Mouse (Mus musculus) adrenal gland, adult (tissue): Measurements from ENCODE around the gene Vps37b.

Experiments used
- DNase-seq, 2 experiments: peaks; one replicate each; pipeline ENCODE4 v3.0.0; 2022 to 2023; ENCODE audit warnings: low spot score in 1 of 2; ENCODE audit not compliant: inconsistent age in 2 of 2

Vps37b gene

DNA sequence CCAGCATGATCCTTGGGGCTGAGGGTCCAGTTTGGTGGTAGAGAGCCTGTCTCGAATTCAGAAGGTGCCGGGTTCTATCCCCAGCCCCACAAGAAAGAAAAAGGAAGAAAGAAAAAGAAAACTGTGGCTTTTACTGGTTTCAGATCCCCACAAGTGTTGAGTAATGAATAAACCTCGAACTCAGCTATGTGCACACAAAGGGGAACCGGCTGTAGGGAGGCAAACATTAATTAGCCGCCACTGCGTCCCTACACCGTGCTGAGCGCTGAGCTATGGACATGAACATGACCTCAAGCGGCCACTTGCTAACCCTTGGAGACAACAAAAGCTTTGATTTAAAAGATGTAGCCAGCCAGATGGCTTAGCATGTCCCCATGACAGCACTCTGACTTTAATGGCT, 6.9 kb downstream of the Vps37b start:
- no peak for DNase-seq

DNA sequence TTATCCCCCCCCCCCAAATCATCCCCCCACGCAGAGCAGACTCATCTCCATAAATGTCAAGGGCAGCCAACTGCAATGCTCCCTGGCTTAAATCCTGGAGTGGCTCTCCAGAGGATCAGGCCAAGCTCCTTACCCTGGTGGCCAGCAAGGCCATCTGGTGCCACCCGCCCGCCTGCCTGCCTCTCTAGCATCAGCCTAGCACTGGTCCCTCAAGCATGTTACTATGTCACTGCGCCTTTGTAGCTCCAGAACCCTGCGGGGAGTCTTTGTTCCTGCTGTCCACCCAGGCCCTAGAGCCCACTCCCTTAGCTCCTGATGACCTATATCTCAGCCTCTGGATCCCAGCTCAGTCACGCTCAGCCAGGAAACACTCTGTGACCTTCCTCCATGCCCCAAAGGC, 7.4 kb downstream of the Vps37b start:
- DNase-seq = peak; percentile 89 to 92

DNA sequence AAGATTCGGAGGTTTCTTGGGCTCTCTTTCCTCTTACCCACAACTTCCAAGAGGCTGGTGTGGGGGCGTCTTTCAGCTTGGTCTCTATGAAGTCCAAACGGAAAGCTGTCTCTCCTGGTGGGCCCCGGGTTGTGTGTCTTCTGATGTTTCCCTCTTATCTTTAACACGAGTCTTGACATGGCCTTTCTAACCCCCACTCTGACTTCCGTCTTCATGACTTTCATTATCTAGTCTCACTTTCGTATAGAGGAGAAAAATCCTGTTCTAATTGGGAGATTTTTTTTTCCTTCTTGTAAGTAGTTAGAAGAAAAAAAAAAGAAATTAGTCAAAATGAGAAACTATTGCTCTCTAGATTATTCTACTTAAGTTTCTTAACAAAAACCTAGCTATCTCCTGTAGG, 9.7 kb downstream of the Vps37b start:
- no peak for DNase-seq

DNA sequence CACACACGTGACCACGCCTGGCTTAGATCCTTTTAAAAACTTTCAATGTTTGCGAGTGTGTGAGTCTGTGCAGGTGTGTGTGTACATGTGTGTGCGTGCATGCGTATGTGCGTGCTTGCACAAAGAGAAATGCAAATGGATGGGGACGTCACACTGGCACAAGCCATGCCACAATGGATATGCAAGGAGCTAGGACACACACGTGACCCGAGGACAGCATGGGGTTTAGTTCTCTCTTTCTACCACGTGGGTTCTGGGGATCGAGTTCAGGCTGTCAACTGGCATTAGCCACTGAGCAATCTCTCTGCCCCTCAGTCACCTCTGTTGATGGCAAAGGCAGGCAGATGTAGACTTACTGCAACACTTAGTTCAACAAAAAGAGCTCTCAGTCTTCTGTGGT, 10.4 kb downstream of the Vps37b start:
- DNase-seq = no peak

DNA sequence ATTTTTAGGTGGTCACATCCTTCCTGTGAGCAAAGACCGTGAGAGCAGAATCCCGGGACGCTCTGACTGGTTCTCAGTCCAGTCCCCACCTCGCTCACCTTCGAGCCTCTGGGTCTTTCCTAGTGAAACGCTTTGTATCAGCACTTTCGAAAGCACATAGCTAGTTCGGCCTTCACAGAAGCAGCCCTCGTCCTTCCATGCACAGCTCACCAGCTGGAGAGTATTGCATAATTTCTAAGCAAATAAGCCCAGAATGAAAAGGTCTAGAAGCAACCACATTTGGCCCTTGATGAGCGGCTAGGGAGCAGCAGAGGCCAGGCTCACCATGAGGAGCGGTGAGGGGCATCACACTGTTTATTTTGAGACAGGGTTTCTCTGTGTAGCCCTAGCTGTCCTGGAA, 10.9 kb downstream of the Vps37b start:
- peak; percentile 75 to 90 for DNase-seq

DNA sequence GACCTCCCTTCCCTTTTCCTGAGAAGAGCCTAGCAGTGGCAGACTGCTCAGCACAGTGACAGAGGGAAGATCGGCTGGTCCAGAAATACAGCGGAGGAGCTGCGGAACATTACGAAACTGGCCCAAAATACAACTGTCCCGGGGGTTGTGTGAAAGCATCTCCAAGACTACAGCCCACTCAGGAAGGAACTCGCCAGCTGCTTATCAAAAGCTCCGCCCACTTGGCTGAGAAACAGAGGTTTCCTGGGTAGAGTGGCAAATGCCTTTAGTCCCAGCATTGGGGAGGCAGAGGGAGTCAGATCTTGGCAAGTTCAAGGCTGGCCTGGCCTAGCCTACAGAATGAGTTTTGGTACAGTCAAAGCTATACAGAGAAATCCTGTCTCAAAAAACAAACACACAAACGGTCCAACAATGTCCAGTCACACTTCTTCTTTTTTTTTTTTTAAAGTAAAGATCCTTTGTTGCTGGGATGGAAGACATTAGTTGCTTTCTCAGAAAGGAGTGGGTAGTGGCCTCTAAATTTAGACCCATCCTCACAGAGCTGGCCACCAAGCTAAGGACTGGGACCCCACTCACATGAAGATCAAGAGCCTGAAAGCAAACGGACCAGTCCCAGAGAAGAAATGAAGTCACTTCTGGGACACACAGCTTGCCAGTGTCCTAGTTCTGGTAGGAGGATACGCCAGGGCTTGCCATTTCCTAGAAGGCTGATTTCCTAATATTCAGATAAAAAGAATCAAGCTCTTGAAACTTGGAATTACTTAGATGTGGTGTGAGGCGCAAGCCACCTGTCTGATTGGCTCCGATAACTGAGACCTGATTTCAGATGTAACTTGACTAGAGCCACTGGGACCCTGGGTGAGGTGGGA, 12.5 kb downstream of the Vps37b start:
- DNase-seq = peak; percentile 88 to 95

DNA sequence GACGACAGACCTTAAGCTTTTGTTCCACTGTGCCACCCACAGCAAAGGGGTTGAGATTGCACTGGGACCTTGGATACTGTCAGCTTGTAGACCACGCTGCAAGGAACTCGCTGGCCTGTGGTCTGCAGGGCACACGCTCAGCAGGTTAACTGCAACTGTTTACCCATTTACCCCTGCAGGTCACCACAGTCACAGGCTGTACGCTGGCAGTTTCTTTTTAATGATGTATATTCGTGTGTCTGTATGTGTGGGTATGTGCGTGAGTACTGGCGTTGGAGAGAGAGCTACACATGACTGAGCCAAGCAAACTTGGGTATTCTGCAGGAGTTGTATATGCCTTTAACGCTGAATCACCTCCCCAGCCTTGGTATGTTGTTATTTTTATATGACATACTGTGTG, 13.4 kb downstream of the Vps37b start:
- peak in 1 of 2 experiments; percentile 71 for DNase-seq

DNA sequence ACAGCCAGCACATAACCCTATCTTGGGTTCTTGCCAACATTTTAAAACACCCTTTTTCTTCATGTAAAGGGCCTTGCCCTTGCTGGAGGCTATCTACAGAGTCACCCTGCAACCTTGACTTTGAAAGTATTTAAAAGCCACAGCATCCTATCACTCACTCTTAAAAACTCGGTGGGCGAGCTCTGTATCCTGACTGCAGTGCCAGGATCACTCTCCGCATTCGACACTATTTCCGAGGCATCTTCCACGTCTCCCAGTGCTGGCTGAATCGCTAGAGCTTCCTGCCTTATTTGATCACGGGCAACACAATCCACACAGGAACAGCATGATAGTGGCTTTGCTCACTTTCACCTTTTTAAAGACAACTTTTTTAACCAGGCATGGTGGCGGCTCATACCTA, 14.1 kb downstream of the Vps37b start:
- DNase-seq = peak in 1 of 2 experiments; percentile 79

DNA sequence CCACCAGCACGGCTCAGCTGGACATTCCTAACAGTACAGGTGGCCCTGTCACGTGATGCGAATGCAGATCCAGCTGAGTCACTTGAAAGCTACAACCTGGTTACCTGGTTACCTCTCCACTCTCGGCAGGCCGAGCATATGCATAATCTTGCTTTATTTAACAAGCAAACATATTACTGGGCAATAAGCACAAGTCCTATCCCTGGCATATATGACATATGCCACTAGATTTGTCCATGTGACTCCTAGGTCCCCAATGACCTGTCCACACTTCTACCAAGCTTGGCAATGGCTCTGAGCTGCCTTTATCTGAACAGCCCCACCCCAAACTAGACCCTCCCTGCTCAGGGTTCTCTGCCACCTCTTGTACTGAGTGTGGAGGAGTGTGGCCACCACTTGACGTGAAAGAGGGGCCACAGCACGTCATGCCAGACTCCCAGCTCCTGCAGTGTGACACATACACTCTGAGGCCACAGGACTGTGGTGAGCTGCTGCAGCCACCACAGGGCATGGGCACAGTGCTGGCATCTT, 15.7 kb downstream of the Vps37b start:
- peak in 1 of 2 experiments; percentile 67 for DNase-seq

DNA sequence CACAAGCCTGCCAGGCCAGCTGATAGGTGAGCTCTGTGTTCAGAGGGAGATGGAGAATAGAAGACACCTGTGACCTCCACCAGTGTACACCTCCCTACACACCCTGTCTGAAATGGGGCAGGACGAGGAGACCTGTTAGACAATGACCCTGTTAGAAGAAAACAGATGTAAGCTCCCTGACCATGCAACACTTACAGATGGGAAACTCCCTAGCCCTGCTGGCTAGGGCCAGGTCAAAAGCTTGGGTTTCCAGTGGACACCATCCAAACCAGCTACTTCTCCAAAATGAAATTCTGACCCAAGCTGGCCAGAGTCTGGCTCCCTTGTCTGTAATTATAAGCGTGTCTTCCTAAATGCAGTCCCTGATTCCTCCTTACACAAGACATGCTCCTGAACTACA, 16.3 kb downstream of the Vps37b start:
- peak in 1 of 2 experiments; percentile 67 for DNase-seq

DNA sequence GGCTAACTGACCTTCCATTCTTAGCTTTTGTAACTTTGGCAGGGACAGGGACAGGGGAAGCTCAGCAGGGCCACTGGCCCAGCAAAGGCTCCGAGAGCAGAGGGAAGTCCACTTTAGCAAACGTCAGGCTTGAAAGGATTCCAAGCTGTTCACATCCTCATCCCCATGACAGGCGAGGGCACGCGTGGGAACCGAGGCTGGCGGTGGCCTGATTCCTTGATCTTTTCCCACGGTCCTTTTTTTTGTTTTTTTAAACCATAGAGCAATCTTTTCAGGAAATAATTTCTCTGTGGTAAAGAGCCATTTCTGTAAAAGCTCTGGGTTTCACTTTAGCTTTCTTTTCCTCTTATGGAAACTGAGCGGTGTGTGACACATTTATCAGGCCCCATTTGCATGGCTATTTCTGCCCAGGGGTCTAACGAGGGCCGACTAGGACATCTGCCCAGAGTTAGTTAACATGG, 17.2 kb downstream of the Vps37b start:
- peak; percentile 73 to 87 for DNase-seq

DNA sequence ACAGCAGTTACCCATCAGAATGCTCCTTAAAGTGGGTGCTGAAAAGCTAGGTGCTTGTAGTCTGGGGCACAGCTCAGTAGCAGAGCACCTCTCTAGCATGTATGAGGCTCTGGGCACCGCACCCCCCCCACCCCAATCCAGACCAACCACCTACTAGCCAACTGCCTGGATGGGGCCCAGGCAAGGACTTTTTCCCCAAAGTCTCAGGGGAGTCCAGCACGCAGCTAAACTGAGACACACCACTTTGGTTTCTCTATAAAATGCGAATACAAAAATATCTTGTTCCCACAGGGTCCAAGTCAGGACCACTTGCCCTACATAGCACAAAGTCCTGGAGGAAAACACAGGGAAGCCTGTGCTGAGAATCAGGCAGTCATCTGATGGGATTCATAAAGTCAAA, 17.9 kb downstream of the Vps37b start:
- DNase-seq = no peak

DNA sequence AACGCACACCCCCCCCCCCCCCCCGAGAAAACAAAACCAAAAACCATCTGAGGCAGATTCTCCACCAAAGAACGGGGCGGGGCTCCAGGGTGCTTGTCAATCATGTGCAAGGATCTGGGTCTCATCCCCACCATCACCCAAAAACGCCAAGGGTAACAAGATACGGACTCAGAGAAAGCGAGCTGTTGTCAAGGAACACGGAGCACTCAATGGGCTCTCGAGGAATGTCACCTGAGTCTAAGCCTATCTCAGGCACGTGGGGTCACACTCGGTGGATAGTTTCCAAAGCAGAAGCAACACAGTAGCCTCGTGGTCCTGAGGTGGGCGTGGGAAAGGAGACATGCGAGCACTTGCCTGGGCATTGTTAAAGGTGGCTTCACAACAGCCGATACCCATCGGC, 18.3 kb downstream of the Vps37b start:
- peak in 1 of 2 experiments; percentile 47 for DNase-seq

DNA sequence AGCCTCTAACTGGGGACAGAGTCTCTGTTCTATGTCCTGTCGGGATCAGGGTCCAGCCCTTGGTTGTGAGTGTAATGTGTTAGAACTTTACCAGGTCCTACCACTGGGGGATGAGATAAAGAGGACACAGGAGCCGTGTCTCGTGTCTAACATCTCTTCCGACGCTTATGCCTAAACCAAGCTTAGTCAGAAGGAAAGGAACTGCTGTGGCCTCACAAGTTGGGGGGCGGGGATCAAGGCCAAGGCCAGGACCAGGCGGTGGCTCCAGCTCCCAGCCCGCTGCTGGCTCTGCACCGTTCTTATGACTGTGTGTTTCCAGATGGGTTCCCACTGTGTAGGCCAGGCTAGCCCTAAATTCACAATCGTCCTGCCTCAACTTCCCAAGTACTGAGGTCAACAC, 19.2 kb downstream of the Vps37b start:
- peak; percentile 83 to 88 for DNase-seq

DNA sequence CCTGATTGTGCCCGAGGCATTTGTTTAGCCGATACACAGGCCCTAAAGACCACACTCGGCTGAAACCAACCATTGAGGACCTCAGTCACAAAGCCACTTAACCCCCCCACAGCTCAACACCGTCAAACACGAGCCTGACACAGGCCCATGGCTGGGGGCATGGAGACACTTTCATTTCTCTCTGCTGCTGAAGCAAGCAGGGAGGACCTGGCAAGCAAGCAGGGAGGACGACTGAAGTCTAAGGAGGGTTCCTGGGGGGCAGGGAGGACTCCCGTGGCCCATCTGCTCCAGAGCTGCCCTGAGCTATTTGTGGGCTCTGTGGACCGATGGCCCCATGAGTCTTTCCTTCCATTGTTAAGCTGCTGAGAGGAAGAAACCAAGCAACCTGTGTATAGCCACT, 20.1 kb downstream of the Vps37b start:
- DNase-seq = peak in 1 of 2 experiments; percentile 74

DNA sequence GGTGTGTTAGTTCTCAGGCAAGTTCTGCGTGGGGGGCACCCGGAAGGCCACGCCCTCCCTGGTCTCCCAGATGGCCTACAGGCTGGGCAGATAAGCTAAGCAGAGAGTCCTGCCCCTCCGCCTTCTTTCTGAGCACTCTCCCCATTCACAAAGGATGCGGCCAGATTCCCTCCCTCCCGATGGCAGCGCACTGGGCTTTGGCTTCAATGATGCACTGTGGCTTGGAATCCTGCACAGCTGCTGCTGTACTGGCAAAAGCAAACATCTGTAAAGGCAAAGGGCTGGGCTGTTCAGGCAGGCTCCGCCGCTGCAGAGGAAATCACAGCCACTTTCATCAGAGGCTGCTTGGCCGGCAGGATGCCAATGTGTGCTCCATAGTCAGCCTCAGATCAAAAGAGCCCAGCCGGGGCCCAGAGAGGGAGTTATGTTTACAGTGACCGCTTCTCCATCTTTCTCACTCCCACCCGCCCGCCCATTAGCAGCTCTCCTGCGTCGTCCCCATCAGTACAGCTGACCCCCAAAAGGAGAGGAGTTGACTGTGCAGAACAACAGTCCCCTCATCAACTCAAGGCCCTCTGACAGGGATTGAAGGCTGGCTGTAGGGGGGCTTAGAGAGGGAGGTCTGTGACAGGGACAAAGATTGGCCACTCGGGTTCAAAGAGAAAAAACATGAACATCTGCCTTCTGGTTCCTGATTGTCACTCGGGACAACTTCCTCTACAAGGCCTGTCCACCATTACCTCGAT, 21.0 kb downstream of the Vps37b start:
- DNase-seq = peak; percentile 76 to 86

DNA sequence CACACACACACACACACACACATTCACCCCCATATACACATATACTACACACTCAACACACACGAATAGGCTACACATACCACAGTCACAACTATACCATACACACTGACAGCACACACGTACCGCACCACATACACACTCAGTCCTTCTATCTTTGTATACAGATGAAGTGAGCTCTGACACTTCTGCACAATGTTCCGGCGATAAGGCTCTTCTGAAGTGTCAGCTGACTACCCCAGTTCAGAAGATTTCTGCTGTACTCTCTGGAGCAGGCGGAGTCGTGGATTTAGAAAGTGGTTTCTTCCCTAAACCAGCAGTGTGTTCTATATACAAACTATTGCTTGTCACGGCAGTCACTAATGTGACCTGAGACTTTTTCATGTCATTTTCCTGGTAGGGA, 22.0 kb downstream of the Vps37b start:
- DNase-seq = no peak

DNA sequence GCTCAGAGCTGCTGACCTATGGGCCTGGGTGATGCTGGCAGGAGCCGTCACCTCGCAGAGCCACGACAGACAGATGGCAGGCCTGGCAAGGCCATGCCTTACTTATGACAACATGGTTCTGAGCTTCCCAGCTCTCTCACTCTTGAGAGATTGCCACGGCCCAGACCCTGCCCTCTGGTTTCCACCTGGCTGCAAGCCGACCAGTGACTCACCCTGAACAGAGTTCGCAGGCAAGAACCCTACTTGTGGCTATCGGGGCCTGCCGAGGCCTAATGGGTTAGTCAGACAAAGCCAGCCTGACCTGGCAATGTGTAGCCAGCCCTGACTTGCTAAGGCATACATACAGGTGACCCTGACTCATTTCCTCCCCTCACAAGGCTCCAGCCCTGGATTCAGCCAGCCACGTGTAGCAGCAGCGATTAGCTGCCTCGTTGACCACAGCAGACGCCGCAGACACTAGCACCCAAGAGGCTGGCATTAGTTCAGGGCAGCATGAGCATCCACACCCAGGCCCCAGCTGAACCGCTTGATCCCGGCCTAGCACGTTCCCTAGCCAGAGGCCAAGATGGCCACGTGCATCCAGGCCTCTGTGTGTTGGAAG, 25.1 kb downstream of the Vps37b start:
- DNase-seq = peak; percentile 97 to 98

DNA sequence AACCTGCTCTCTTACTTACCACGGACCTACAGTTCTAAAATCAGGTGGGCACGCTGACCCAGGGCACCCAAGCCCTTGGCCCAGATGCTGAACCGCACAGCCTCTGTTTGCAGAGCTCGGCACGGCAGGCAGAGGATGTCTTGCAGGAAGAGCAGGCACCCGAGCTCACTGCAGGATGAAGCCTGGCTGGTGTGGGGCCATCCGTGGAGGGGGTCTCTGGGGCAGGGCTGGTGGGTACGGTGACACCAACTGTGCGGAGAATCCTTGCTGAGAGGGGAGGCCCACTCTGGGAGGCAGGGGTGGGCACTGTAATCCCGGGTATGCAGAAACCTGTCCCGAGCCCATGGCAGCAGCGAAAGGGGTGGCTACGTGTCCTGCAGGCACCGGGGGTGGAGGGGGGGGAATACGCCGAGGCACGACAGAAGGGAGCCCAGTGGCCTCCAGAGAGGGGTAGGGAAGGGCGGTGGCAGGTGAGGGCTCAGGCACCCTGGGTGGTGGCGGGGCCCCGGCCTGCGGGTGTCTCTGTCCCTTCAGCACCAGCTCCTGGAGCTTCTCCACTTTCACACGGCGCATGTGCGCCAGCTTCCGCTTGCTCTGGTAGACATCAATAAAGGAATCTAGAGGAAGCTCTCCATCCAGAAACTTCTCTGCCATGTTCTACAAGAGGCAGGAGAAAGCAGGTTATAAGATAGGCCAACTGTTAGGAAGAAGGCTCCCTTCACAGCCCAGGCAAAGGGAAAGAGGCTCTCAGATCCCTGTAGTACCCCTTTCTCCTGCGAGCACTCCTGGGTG, 25.8 kb downstream of the Vps37b start:
- peak; percentile 44 to 51 for DNase-seq

DNA sequence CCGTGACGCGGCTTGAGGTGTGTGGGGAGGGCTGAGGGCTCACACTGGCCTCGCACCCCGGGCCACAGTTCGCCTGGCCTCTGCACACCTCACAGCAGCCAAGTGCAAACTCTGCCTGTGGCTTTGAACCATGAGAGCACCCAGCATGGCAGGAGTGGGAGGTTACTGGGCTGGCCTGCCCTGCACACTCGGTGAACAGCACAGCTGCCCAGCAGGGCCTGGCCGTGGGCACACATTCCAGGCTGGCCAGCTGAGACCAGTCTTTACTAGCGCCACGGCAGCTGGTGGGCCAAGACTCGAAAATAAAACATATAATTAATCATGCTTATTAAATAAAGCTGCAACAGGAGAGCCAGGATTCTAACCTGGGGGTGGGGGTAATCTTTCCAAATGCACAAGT, 26.5 kb downstream of the Vps37b start:
- peak; percentile 20 to 41 for DNase-seq

DNA sequence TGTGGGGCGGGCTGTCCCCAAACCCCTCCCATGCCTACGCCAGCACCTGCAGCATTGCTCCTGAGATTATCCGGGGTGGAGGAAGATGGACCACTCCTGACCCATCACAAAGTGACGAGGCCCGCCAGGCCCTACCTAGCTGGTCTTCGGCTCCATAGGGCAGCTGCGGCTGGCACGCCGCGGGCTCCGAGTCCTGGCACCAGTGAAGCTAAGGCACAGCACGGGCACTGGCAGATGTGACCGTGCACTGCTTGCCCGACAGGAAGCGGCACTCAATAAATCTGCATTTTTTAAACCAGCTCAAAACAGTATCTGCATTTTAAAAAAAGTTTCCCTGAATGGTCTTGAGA, 26.9 kb downstream of the Vps37b start:
- DNase-seq = no peak
